Mouse (Mus musculus): ENCODE results near the gene Pak6. TPM values are rescaled to one million over a fixed set of nuclear protein-coding genes. Genes with fewer than 3 reads are reported as not detected.

Gene Pak6
- polyA plus RNA-seq, 1 experiment from 2014 or later, result 0.45 TPM

- WGBS, result 42% methylated on average over 2 of the region's 2 CpGs
- no peak overlapping the region for H3K27ac ChIP-seq (replicated peaks)
- DNase-seq (ENCODE audit: low spot score), result no peak
- no peaks in the 10 kb centered on the region for H3K9me3 ChIP-seq
- no peak overlapping the region for H3K4me3 ChIP-seq
- H3K4me1 ChIP-seq, result peaks cover 32% of the 10 kb centered on the region
- no peaks in the 10 kb centered on the region for H3K36me3 ChIP-seq (replicated peaks)
- H3K27me3 ChIP-seq (replicated peaks; ENCODE audit: low read depth, poor library complexity, severe bottlenecking), result peaks cover 61% of the 10 kb centered on the region
These were observed 6.7 kb downstream of the Pak6 start for GRCm38 (mm10) chr2:118669785-118670184.

GRCm38 (mm10) chr2:118671728-118672127 is 8.6 kb downstream of the Pak6 start:
- Histone ChIP-seq H3K9me3 (no peaks in the 10 kb centered on the region), H3K36me3 (replicated peaks) (no peaks in the 10 kb centered on the region), H3K4me1 (peaks cover 25% of the 10 kb centered on the region), H3K4me3 (no peak overlapping the region), H3K27ac (replicated peaks) (no peak overlapping the region), H3K27me3 (replicated peaks; ENCODE audit: low read depth, poor library complexity, severe bottlenecking) (peaks cover 61% of the 10 kb centered on the region)
- DNase-seq (ENCODE audit: low spot score), result no peak
- WGBS, result 60% methylated on average over 1 of the region's 1 CpGs

GRCm38 (mm10) chr2:118673686-118674465 is 10.8 kb downstream of the Pak6 start:
- 28% methylated on average over 15 of the region's 15 CpGs for WGBS
- H3K4me3 ChIP-seq, result no peak overlapping the region
- DNase-seq (ENCODE audit: low spot score), result no peak
- H3K9me3 ChIP-seq, result no peaks in the 10 kb centered on the region
- no peak overlapping the region for H3K27ac ChIP-seq (replicated peaks)
- peaks cover 80% of the 10 kb centered on the region for H3K27me3 ChIP-seq (replicated peaks; ENCODE audit: low read depth, poor library complexity, severe bottlenecking)
- H3K4me1 ChIP-seq, result peaks cover 33% of the 10 kb centered on the region
- no peaks in the 10 kb centered on the region for H3K36me3 ChIP-seq (replicated peaks)

- DNase-seq (ENCODE audit: low spot score), result no peak
- WGBS, result 16% methylated on average over 7 of the region's 7 CpGs
- Histone ChIP-seq H3K4me3 (no peak overlapping the region), H3K36me3 (replicated peaks) (no peaks in the 10 kb centered on the region), H3K27me3 (replicated peaks; ENCODE audit: low read depth, poor library complexity, severe bottlenecking) (peaks cover 86% of the 10 kb centered on the region), H3K27ac (replicated peaks) (no peak overlapping the region), H3K9me3 (no peaks in the 10 kb centered on the region), H3K4me1 (peaks cover 26% of the 10 kb centered on the region)
These were observed 11.4 kb downstream of the Pak6 start for GRCm38 (mm10) chr2:118674500-118674899.

GRCm38 (mm10) chr2:118676839-118677741 is 14.0 kb downstream of the Pak6 start:
- Histone ChIP-seq H3K27me3 (replicated peaks; ENCODE audit: low read depth, poor library complexity, severe bottlenecking) (peaks cover 91% of the 10 kb centered on the region), H3K4me1 (peaks cover 26% of the 10 kb centered on the region), H3K4me3 (peak overlapping the region; percentile 64), H3K36me3 (replicated peaks) (no peaks in the 10 kb centered on the region), H3K27ac (replicated peaks) (peak overlapping the region; percentile 68), H3K9me3 (no peaks in the 10 kb centered on the region)
- WGBS, result under 1% methylated on average over 89 of the region's 89 CpGs
- DNase-seq (ENCODE audit: low spot score), result peak; percentile 52

- peaks cover 31% of the 10 kb centered on the region for H3K4me1 ChIP-seq
- peak overlapping the region; percentile 64 for H3K4me3 ChIP-seq
- H3K36me3 ChIP-seq (replicated peaks), result no peaks in the 10 kb centered on the region
- no peak for DNase-seq (ENCODE audit: low spot score)
- no peak overlapping the region for H3K27ac ChIP-seq (replicated peaks)
- H3K9me3 ChIP-seq, result no peaks in the 10 kb centered on the region
- WGBS, result 9% methylated on average over 4 of the region's 4 CpGs
- H3K27me3 ChIP-seq (replicated peaks; ENCODE audit: low read depth, poor library complexity, severe bottlenecking), result peaks cover 88% of the 10 kb centered on the region
These were observed 14.7 kb downstream of the Pak6 start for GRCm38 (mm10) chr2:118677817-118678216.

- 82% methylated on average over 3 of the region's 3 CpGs for WGBS
- Histone ChIP-seq H3K4me3 (no peak overlapping the region), H3K36me3 (replicated peaks) (no peaks in the 10 kb centered on the region), H3K27ac (replicated peaks) (no peak overlapping the region), H3K27me3 (replicated peaks; ENCODE audit: low read depth, poor library complexity, severe bottlenecking) (peaks cover 76% of the 10 kb centered on the region), H3K9me3 (no peaks in the 10 kb centered on the region), H3K4me1 (peaks cover 23% of the 10 kb centered on the region)
- DNase-seq (ENCODE audit: low spot score), result no peak
These were observed 16.5 kb downstream of the Pak6 start for GRCm38 (mm10) chr2:118679577-118679976.

- Histone ChIP-seq H3K9me3 (no peaks in the 10 kb centered on the region), H3K36me3 (replicated peaks) (no peaks in the 10 kb centered on the region), H3K4me1 (peaks cover 22% of the 10 kb centered on the region), H3K4me3 (no peak overlapping the region), H3K27ac (replicated peaks) (no peak overlapping the region), H3K27me3 (replicated peaks; ENCODE audit: low read depth, poor library complexity, severe bottlenecking) (peaks cover 62% of the 10 kb centered on the region)
- WGBS, result 91% methylated on average over 6 of the region's 6 CpGs
- DNase-seq (ENCODE audit: low spot score), result no peak
These were observed 17.8 kb downstream of the Pak6 start for GRCm38 (mm10) chr2:118680926-118681325.

- 59% methylated on average over 8 of the region's 8 CpGs for WGBS
- no peak overlapping the region for H3K4me3 ChIP-seq
- no peaks in the 10 kb centered on the region for H3K9me3 ChIP-seq
- no peaks in the 10 kb centered on the region for H3K36me3 ChIP-seq (replicated peaks)
- H3K4me1 ChIP-seq, result peaks cover 11% of the 10 kb centered on the region
- no peak overlapping the region for H3K27ac ChIP-seq (replicated peaks)
- H3K27me3 ChIP-seq (replicated peaks; ENCODE audit: low read depth, poor library complexity, severe bottlenecking), result peaks cover 45% of the 10 kb centered on the region
- no peak for DNase-seq (ENCODE audit: low spot score)
These were observed 19.6 kb downstream of the Pak6 start for GRCm38 (mm10) chr2:118682544-118683260.

- Histone ChIP-seq H3K4me3 (no peak overlapping the region), H3K27ac (replicated peaks) (no peak overlapping the region), H3K36me3 (replicated peaks) (no peaks in the 10 kb centered on the region), H3K9me3 (no peaks in the 10 kb centered on the region), H3K4me1 (peaks cover 7% of the 10 kb centered on the region; the same call in 1 of the 2 replicates), H3K27me3 (replicated peaks; ENCODE audit: low read depth, poor library complexity, severe bottlenecking) (peaks cover 33% of the 10 kb centered on the region)
- DNase-seq (ENCODE audit: low spot score), result no peak
- WGBS, result 90% methylated on average over 4 of the region's 4 CpGs
These were observed 22.0 kb downstream of the Pak6 start for GRCm38 (mm10) chr2:118685088-118685487.

- no peak overlapping the region for H3K4me3 ChIP-seq
- 0 out of 2 replicates have a peak, but pooled peaks cover 29% of the 10 kb centered on the region for H3K27me3 ChIP-seq (replicated peaks; ENCODE audit: low read depth, poor library complexity, severe bottlenecking)
- H3K36me3 ChIP-seq (replicated peaks), result no peaks in the 10 kb centered on the region
- H3K4me1 ChIP-seq, result peaks cover 7% of the 10 kb centered on the region; the same call in 1 of the 2 replicates
- DNase-seq (ENCODE audit: low spot score), result no peak
- H3K9me3 ChIP-seq, result no peaks in the 10 kb centered on the region
- WGBS, result 86% methylated on average over 8 of the region's 8 CpGs
- H3K27ac ChIP-seq (replicated peaks), result no peak overlapping the region
These were observed 23.6 kb downstream of the Pak6 start for GRCm38 (mm10) chr2:118686693-118687092.

- Histone ChIP-seq H3K4me1 (no peaks in the 10 kb centered on the region), H3K27ac (replicated peaks) (no peak overlapping the region), H3K27me3 (replicated peaks; ENCODE audit: low read depth, poor library complexity, severe bottlenecking) (peaks cover 26% of the 10 kb centered on the region; the same call in 1 of the 2 replicates), H3K9me3 (no peaks in the 10 kb centered on the region), H3K4me3 (no peak overlapping the region), H3K36me3 (replicated peaks) (no peaks in the 10 kb centered on the region)
- DNase-seq (ENCODE audit: low spot score), result no peak
- WGBS, result 91% methylated on average over 3 of the region's 3 CpGs
These were observed 24.7 kb downstream of the Pak6 start for GRCm38 (mm10) chr2:118687791-118688190.
